Mouse (Mus musculus): ENCODE results near the gene Cklf.
"Not testable (repeated sequence)": the region's sequence is repeated elsewhere in the genome, so short reads cannot be mapped to it uniquely, and the experiment has no call there.

The Cklf gene

DNA sequence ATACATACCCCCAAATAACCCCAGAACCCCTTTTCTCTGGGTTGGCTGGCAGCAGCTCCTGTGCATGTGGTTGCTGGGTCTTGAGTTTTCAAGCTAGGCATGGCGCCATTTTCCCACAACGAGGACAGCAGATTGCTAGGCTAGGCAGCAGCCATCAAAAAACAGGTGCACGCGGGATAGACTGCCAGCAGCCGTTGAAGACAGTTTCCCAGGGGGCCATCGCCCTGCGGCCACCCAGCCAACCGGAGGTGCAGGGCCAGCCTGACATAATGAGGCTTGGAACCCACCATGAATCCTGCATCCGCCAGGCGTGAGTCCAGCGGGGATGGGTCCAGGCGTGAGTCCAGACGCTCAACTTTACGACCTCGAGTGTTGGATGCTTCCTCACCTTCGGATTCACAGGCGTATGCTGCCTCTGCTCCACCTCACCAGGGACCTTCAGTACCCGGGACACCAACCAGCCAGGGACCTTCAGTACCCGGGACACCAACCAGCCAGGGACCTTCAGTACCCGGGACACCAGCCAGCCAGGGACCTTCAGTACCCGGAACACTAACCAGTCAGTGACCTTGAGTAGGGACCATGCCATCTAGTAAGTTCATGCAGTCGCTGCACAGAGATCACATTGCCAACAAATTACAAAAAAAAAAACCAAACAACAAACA, 13.7 kb downstream of the Cklf start:
- DNase-seq (ENCODE audit: low spot score in 2 of 2): not testable (repeated sequence)

DNA sequence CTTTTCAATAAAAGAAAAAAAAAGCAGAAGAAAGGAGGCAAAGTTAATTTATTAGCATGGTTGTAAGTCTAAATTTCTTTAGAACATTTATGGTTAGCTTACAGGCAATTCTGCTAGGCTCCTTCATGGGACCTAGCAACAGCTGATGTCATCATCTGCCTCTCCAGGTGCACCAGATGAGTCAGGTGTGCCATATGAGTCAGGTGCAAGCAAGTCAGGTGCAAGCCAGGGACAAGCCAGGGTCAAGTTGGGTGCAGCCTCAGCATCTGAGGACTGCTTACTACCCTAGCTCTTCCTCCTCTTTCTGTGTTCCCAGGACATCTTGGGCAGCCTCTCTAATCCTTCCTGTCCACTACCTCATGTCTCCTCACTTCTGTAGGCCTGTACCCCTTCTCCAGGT, 17.7 kb downstream of the Cklf start:
- no peak for DNase-seq (ENCODE audit: low spot score in 2 of 2)

DNA sequence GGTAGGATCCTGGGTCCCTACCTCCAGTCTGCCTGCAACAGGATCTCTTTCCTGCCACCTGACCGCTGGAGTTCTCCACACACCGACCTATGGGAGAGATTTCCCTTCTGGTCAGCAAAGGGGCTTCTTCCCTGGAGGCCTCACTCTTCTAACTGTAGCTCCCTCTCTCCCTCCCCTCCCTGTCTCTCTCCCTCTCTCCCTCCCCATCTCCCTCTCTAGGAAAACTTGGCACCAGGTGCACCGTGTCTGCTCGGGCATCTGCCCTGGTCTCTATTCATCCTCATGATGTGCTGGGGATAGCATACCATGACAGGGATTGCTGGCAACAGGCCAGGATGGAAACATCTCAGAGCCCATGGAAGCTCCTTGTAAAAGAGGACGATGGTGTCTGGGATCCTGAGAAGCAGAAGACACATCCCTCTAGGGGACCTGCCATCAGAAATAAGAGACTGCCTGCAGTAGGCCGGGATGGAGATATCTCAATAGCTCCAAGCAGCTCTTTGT, 18.3 kb downstream of the Cklf start:
- DNase-seq (ENCODE audit: low spot score in 2 of 2): no peak

DNA sequence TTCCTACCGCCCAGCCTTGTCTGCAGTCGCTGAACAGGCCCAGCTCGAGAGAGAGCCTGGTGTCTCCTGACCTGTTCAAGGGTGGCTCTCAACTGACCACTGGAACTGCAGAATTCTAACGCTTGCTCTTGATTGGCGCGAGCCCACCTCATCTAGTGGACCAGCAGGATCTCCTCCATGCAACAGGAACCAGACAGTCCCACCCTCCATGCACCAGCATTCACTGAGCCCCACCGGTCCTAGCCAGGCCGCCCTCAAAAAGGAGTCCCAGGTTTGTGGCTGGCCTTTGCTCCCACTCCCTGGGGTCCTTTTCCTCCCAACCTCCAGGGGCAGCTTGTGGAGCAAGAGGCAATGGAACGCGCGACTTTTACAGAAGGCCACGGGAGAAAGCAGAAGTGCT, 42.4 kb downstream of the Cklf start, which contains the start of gene Cmtm2a:
Gene Cmtm2a, minus strand, starts transcription at position 101 of the 400 bp plus-strand sequence.
- not testable (repeated sequence) for DNase-seq (ENCODE audit: low spot score in 2 of 2)

DNA sequence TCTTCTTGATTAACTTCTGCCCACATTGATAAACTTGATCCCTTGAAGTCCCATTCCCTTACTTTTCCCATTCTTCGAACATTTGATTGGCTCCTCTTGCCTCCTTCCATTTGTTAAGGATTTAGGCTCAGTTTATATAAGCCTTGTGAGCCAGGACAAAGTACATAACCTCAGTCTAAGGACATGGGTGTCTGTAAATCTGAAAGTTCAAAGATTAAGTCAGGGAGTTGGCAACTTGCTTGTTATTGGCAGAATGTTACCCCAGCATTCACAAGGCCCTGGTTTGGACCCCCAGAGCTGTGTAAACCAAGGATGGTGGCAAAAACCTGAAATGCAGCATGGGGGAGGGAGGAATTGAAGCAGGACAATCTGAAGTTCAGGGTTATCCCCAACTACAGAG, 43.7 kb downstream of the Cklf start:
- no peak for DNase-seq (ENCODE audit: low spot score in 2 of 2)

DNA sequence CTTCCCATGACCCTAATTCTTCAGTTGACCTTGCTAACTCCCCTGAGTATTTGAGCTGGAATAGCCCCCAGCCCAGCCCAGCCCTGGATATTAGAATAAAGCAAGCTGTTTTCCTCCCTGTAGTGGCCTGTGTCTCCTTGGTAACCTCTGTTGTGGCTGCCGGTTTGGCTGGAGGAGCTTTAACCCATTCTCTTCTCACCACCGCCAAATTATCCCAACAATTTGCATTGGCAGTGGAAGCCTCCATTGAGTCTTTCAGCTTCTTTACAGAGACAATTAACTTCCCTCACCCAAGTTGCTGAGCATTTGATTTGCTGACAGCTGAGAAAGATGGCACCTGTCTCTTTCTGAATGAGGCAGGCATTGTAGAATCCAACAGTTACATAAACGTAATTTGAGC, 50.9 kb downstream of the Cklf start:
- not testable (repeated sequence) for DNase-seq (ENCODE audit: low spot score in 2 of 2)

DNA sequence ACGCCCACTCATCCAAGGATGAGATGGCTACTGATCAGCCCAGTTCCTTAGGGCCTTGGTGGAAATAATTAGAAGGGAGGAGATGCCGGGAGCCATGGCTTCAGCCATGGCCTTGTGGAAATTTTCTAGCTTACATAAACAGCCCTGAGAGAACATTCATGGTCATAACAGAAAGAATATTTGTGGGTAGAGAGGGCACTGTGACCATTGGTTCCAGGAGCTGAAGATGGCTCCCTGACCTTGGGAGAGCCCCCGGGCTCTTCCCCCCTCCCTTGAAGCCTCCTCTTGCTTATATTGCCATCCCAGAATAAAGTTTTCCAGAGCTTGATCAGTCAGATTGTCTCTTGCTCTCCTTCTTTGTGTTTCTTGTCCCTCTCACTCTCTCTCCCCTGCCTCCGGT, 51.9 kb downstream of the Cklf start:
- not testable (repeated sequence) for DNase-seq (ENCODE audit: low spot score in 2 of 2)

DNA sequence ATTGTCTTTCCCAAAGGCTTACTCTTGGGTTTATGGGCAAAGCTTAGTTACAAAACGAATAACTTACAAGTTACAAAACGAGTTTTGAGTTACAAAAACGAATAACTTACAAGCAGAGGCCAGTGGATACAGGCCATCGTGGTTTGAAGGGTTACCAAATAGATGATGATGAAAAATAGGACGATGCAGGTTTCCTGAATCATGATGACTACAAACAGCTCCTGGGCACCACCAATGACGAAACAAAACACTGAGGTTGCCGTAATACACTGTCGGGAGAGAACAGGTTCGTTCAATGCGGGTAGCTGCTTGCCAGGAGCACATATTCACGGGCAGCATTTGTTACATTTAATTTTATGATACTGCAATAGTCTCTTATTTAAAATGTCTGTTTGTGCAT, 54.3 kb downstream of the Cklf start:
- no peak for DNase-seq (ENCODE audit: low spot score in 2 of 2)

DNA sequence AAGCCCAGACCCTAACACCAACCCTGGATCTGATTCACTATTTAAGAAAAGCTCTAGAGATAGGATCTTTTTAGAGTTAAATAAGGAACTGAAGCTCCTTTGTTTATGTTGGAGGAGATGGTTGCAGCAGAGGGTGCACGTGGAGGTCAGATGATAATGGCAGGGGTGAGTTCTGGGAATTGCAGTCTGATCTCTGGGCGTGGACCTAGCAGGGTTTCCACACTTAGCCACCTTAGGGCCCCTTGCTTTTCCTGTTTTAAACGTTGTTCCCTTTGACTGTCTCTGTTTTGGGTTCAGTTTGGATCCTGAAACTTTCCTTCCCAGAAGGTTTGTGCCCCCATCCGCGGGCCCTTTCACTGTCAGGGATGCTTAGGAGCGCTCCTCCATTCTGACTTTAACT, 57.7 kb downstream of the Cklf start:
- DNase-seq (ENCODE audit: low spot score in 2 of 2): not testable (repeated sequence)

DNA sequence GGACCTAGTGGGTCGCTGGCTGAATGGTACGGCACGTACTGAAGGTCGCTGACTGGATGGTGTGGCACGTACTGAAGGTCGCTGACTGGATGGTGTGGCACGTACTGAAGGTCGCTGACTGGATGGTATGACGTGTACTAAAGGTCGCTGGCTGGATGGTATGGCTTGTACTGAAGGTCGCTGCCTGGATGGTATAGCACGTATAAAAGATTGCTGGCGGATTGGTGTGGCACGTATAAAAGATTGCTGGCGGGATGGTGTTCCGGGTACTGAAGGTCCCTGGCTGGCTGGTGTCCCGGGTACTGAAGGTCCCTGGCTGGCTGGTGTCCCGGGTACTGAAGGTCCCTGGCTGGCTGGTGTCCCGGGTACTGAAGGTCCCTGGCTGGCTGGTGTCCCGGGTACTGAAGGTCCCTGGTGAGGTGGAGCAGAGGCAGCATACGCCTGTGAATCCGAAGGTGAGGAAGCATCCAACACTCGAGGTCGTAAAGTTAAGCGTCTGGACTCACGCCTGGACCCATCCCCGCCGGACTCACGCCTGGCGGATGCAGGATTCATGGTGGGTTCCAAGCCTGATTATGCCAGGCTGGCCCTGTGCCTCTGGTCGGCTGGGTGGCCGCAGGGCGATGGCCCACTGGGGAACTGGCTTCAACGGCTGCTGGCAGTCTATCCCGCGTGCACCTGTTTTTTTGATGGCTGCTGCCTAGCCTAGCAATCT, 58.9 kb downstream of the Cklf start, which contains the start of the genes Gm45711 and Cmtm1:
Gene Gm45711, minus strand, starts transcription at position 641 of the 715 bp plus-strand sequence.
Gene Cmtm1, minus strand, starts transcription at position 705 of the 715 bp plus-strand sequence.
- not testable (repeated sequence) for DNase-seq (ENCODE audit: low spot score in 2 of 2)

DNA sequence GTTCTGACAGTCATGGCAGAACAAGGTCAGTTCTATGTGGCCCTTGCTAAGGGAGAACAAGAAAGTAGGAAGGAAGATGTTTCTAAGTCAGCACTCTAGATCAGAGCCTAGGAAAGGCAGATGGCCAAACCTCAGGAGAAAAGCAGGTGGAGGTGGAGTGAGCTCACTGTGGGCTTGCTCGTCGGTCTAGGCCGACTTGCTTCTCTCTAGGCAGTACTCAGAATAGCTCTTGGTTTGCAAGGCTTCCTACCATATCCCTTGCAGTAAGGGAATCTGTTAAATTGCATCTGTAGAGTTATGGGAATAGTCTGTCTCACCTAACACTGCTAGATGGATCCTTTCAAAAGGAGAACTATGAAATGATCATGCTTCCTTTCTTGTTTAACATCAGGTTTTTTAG, 61.4 kb downstream of the Cklf start:
- DNase-seq (ENCODE audit: low spot score in 2 of 2): peak in 1 of 2 experiments; percentile 16

DNA sequence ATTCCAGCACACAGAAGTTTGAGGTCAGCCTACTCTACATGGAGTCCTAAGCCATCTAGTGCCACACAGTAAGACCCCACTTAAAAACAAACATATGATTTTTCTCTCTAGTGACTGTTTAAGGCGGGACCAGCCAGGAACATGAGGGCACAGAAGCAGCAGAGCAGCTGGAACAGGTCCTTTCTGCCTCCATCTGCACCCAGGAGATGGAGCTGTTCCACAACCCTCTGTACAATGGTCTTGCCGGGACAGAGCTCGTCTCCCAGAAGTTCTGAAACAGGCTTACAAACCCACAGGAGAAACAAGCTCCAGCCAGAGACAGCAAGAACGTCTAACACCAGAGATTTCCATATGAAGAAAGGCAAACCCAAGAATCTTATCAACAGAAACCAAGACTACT, 62.6 kb downstream of the Cklf start:
- DNase-seq (ENCODE audit: low spot score in 2 of 2): peak in 1 of 2 experiments; percentile 6
